Mouse (Mus musculus) limb, embryonic 15.5 days (tissue): ENCODE data around the gene Olfr414. TPM values are rescaled to one million over a fixed set of nuclear protein-coding genes. Genes with fewer than 3 reads are reported as not detected.

ENCODE experiments used
- ATAC-seq: fragments of 200-750 bp; cut with Nextera tagmentation; 2 replicates; pipeline ENCODE4 v1.8.0; 2017; ENCODE audit warnings: low read depth, moderate TSS enrichment; ENCODE audit not compliant: insufficient number of reproducible peaks, low FRiP score, low TSS enrichment
- H3K27ac ChIP-seq: fragments of 300-500 bp; sonication (generic); 2 replicates; pipeline ENCODE4 v1.5.1; 2015; ENCODE audit warnings: moderate library complexity, mild to moderate bottlenecking, inconsistent platforms
- H3K27me3 ChIP-seq: fragments of 300-500 bp; sonication (generic); 2 replicates; pipeline ENCODE4 v1.6.1; 2015; ENCODE audit warnings: inconsistent platforms
- H3K36me3 ChIP-seq: fragments of 300-500 bp; sonication (generic); 2 replicates; pipeline ENCODE4 v1.6.1; 2015; ENCODE audit warnings: inconsistent platforms
- H3K4me1 ChIP-seq: fragments of 300-500 bp; sonication (generic); 2 replicates; pipeline ENCODE4 v1.6.1; 2015; ENCODE audit warnings: inconsistent platforms
- H3K4me2 ChIP-seq: fragments of 300-500 bp; sonication (generic); 2 replicates; pipeline ENCODE4 v1.6.1; 2015; ENCODE audit warnings: mild to moderate bottlenecking, inconsistent platforms
- H3K4me3 ChIP-seq: fragments of 300-500 bp; sonication (generic); 2 replicates; pipeline ENCODE4 v1.5.1; 2015; ENCODE audit warnings: mild to moderate bottlenecking, inconsistent platforms
- H3K9ac ChIP-seq: fragments of 300-500 bp; sonication (generic); 2 replicates; pipeline ENCODE4 v1.6.1; 2015; ENCODE audit warnings: inconsistent platforms
- H3K9me3 ChIP-seq: fragments of 300-500 bp; sonication (generic); 2 replicates; pipeline ENCODE4 v1.6.1; 2016; ENCODE audit warnings: inconsistent platforms
- WGBS: fragments of 180-500 bp; shearing (Covaris S2); methylation state at CpG from one replicate; pipeline ENCODE4 v1.1.7; 2015; 5-methylcytosine and 5-hydroxymethylcytosine counted together
- polyA plus RNA-seq: library from polyadenylated mRNA; unstranded; fragments of >200 nt; fragmentation: Nextera tagmentation; extraction: Ambion mirVana; gene quantifications from 2 replicates; pipeline ENCODE4 v1.2.1, GENCODE M21; 2015

Olfr414 gene
- polyA plus RNA-seq, 1 experiment from 2014 or later = not detected

DNA sequence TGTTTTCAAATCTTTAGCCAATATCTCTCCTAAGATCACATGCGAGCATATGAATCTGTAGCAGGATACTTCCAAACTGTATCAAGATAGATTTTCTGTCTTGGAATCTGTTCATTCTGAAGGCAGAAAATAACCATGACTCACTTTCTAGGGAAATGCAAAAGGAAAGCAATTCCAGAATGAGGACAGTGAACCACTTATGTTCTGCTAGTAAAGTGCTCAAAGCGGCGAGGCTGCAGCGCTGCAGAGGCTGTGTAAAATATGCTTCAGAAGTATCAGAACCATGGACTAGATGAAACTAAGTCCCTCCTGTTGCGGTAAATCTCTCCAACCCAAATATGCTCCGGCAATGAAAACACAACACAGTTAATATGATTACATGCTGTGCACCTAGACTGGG is 58.7 kb downstream of the Olfr414 start:
- Histone ChIP-seq H3K4me3 (no peak overlapping the region), H3K4me1 (no peaks in the 10 kb centered on the region), H3K9me3 (no peaks in the 10 kb centered on the region), H3K27ac (no peak overlapping the region), H3K36me3 (no peaks in the 10 kb centered on the region), H3K27me3 (no peaks in the 10 kb centered on the region), H3K4me2 (no peak overlapping the region), H3K9ac (no peak overlapping the region)
- 80% methylated on average over 6 of the region's 6 CpGs for WGBS
- ATAC-seq = no peak

Other genes with a start within 250 kb of the Olfr414 start
- not detected in 2 replicates for gene Olfr419, start 172.0 kb upstream of the Olfr414 start, polyA plus RNA-seq
- not detected in 2 replicates for gene Mptx1, start 93.5 kb upstream of the Olfr414 start, polyA plus RNA-seq
- gene Olfr417, start 58.9 kb upstream of the Olfr414 start, polyA plus RNA-seq = not detected in 2 replicates
- not detected in 2 replicates for gene Olfr248, start 33.0 kb upstream of the Olfr414 start, polyA plus RNA-seq
- not detected in 2 replicates for gene Olfr220, start 18.0 kb downstream of the Olfr414 start, polyA plus RNA-seq
- 0.78 and 0.83 TPM in 2 replicates for gene Fmn2, start 77.8 kb downstream of the Olfr414 start, polyA plus RNA-seq